Mouse (Mus musculus) intestine, embryonic 14.5 days (tissue): ENCODE measurements around the gene Tor4a. TPM values are rescaled to one million over a fixed set of nuclear protein-coding genes. Genes with fewer than 3 reads are reported as not detected.

Source experiments
- ATAC-seq: fragments of 200-750 bp; cut with Nextera tagmentation; replicated peaks from 2 replicates; pipeline ENCODE4 v1.8.0; 2017; ENCODE audit warnings: low read depth, moderate number of reproducible peaks, moderate TSS enrichment, moderate library complexity; ENCODE audit not compliant: low FRiP score, low TSS enrichment
- DNase-seq: peaks from one replicate; pipeline ENCODE4 v3.0.0-alpha.2; 2018; ENCODE audit warnings: low spot score
- H3K27ac ChIP-seq: fragments of 300-500 bp; sonication (generic); 2 replicates; pipeline ENCODE4 v1.5.1; 2014; ENCODE audit warnings: low read depth, mild to moderate bottlenecking, control low read depth
- H3K27me3 ChIP-seq: fragments of 300-500 bp; sonication (generic); replicated peaks from 2 replicates; pipeline ENCODE4 v1.6.1; 2014; ENCODE audit warnings: low read length, control low read depth; ENCODE audit not compliant: control insufficient read depth, insufficient read depth
- H3K36me3 ChIP-seq: fragments of 300-500 bp; sonication (generic); 2 replicates; pipeline ENCODE4 v1.6.1; 2014; ENCODE audit warnings: low read length, control low read depth; ENCODE audit not compliant: control insufficient read depth, insufficient read depth
- H3K4me1 ChIP-seq: fragments of 300-500 bp; sonication (generic); replicated peaks from 2 replicates; pipeline ENCODE4 v1.6.1; 2014; ENCODE audit warnings: low read length, control low read depth, mixed read lengths; ENCODE audit not compliant: control insufficient read depth, insufficient read depth
- H3K4me2 ChIP-seq: fragments of 300-500 bp; sonication (generic); 2 replicates; pipeline ENCODE4 v1.6.1; 2014; ENCODE audit warnings: low read length
- H3K4me3 ChIP-seq: fragments of 300-500 bp; sonication (generic); 2 replicates; pipeline ENCODE4 v1.5.1; 2014; ENCODE audit warnings: low read depth, low read length, control low read depth, mixed read lengths
- H3K9ac ChIP-seq: fragments of 300-500 bp; sonication (generic); 2 replicates; pipeline ENCODE4 v1.6.1; 2014; ENCODE audit warnings: mild to moderate bottlenecking, low read length
- H3K9me3 ChIP-seq: fragments of 300-500 bp; sonication (generic); 2 replicates; pipeline ENCODE4 v1.6.1; 2016; ENCODE audit warnings: low read length, control low read depth; ENCODE audit not compliant: control insufficient read depth
- WGBS: fragments of 180-500 bp; shearing (Covaris S2); extraction: QIAGEN DNeasy Blood & Tissue Kit; methylation state at CpG from one replicate; pipeline ENCODE4 v1.1.7; 2014; 5-methylcytosine and 5-hydroxymethylcytosine counted together
- polyA plus RNA-seq: library from polyadenylated mRNA; unstranded; fragments of >200 nt; fragmentation: Nextera tagmentation; extraction: Ambion mirVana; gene quantifications from 2 replicates; pipeline ENCODE4 v1.2.1, GENCODE M21; 2014

Tor4a gene
- polyA plus RNA-seq, 1 experiment from 2014 or later: 18.1 TPM

GRCm38 (mm10) chr2:25180478-25180903, 16.2 kb downstream of the Tor4a start, which contains the start of gene Nrarp:
TSS of gene Nrarp (plus strand) at chr2:25180758.
- ATAC-seq (peak; percentile 86), DNase-seq (peak; percentile 92)
- Histone ChIP-seq H3K9ac (peak within 1 kb of the TSS; percentile 25), H3K27ac (peak within 1 kb of the TSS; percentile 47; the same call in 1 of the 2 replicates), H3K36me3 (no peaks in the 10 kb centered on the region), H3K27me3 (peaks cover 89% of the 10 kb centered on the region), H3K4me2 (peak within 1 kb of the TSS; percentile 74), H3K4me3 (peak within 1 kb of the TSS; percentile 54), H3K4me1 (peaks cover 27% of the 10 kb centered on the region), H3K9me3 (no peaks in the 10 kb centered on the region)
- under 1% methylated on average over 35 of the region's 35 CpGs for WGBS

GRCm38 (mm10) chr2:25179566-25180217, 17.0 kb downstream of the Tor4a start:
- Histone ChIP-seq H3K9ac (no peak overlapping the region), H3K9me3 (no peaks in the 10 kb centered on the region), H3K4me2 (peak overlapping the region; percentile 74), H3K4me3 (no peak overlapping the region), H3K27me3 (peaks cover 82% of the 10 kb centered on the region), H3K36me3 (no peaks in the 10 kb centered on the region), H3K27ac (no peak overlapping the region), H3K4me1 (peaks cover 24% of the 10 kb centered on the region)
- DNase-seq: no peak
- no peak for ATAC-seq
- WGBS: 31% methylated on average over 15 of the region's 15 CpGs

- peaks cover 69% of the 10 kb centered on the region for H3K27me3 ChIP-seq
- H3K9ac ChIP-seq: no peak overlapping the region
- H3K9me3 ChIP-seq: no peaks in the 10 kb centered on the region
- WGBS: 28% methylated on average over 10 of the region's 10 CpGs
- H3K27ac ChIP-seq: no peak overlapping the region
- peaks cover 24% of the 10 kb centered on the region for H3K4me1 ChIP-seq
- H3K36me3 ChIP-seq: no peaks in the 10 kb centered on the region
- H3K4me3 ChIP-seq: no peak overlapping the region
- no peak for DNase-seq
- H3K4me2 ChIP-seq: no peak overlapping the region
- ATAC-seq: no peak
Measured at GRCm38 (mm10) chr2:25178285-25178972, 18.3 kb downstream of the Tor4a start.

GRCm38 (mm10) chr2:25177685-25178084, 19.0 kb downstream of the Tor4a start:
- peaks cover 62% of the 10 kb centered on the region for H3K27me3 ChIP-seq
- H3K36me3 ChIP-seq: no peaks in the 10 kb centered on the region
- H3K4me2 ChIP-seq: 0 out of 2 replicates have a peak overlapping the region, but pooled peaks have one; percentile 7
- ATAC-seq (no peak), DNase-seq (peak; percentile 58)
- no peak overlapping the region for H3K4me3 ChIP-seq
- peaks cover 24% of the 10 kb centered on the region for H3K4me1 ChIP-seq
- peak overlapping the region; percentile 8; the same call in 1 of the 2 replicates for H3K9ac ChIP-seq
- no peaks in the 10 kb centered on the region for H3K9me3 ChIP-seq
- WGBS: 4% methylated on average over 6 of the region's 6 CpGs
- H3K27ac ChIP-seq: 0 out of 2 replicates have a peak overlapping the region, but pooled peaks have one; percentile 40

- Histone ChIP-seq H3K4me2 (0 out of 2 replicates have a peak overlapping the region, but pooled peaks have one; percentile 7), H3K27me3 (peaks cover 56% of the 10 kb centered on the region), H3K4me1 (peaks cover 23% of the 10 kb centered on the region), H3K27ac (0 out of 2 replicates have a peak overlapping the region, but pooled peaks have one; percentile 24), H3K9me3 (no peaks in the 10 kb centered on the region), H3K36me3 (no peaks in the 10 kb centered on the region), H3K9ac (0 out of 2 replicates have a peak overlapping the region, but pooled peaks have one; percentile 2), H3K4me3 (no peak overlapping the region)
- 43% methylated on average over 4 of the region's 4 CpGs for WGBS
- ATAC-seq (no peak), DNase-seq (no peak)
Measured at GRCm38 (mm10) chr2:25177076-25177475, 19.6 kb downstream of the Tor4a start.

GRCm38 (mm10) chr2:25176573-25176972, 20.1 kb downstream of the Tor4a start:
- Histone ChIP-seq H3K9me3 (no peaks in the 10 kb centered on the region), H3K4me2 (0 out of 2 replicates have a peak overlapping the region, but pooled peaks have one; percentile 7), H3K27me3 (peaks cover 51% of the 10 kb centered on the region), H3K36me3 (no peaks in the 10 kb centered on the region), H3K9ac (no peak overlapping the region), H3K27ac (0 out of 2 replicates have a peak overlapping the region, but pooled peaks have one; percentile 24), H3K4me3 (no peak overlapping the region), H3K4me1 (peaks cover 18% of the 10 kb centered on the region)
- no peak for ATAC-seq
- 48% methylated on average over 6 of the region's 6 CpGs for WGBS
- no peak for DNase-seq

- DNase-seq (no peak), ATAC-seq (no peak)
- H3K9ac ChIP-seq: no peak overlapping the region
- peaks cover 42% of the 10 kb centered on the region for H3K27me3 ChIP-seq
- H3K4me1 ChIP-seq: peaks cover 15% of the 10 kb centered on the region
- H3K4me3 ChIP-seq: no peak overlapping the region
- H3K4me2 ChIP-seq: no peak overlapping the region
- no peak overlapping the region for H3K27ac ChIP-seq
- no peaks in the 10 kb centered on the region for H3K9me3 ChIP-seq
- 77% methylated on average over 4 of the region's 4 CpGs for WGBS
- H3K36me3 ChIP-seq: no peaks in the 10 kb centered on the region
Measured at GRCm38 (mm10) chr2:25175690-25176078, 21.0 kb downstream of the Tor4a start.

GRCm38 (mm10) chr2:25174866-25175689, 21.6 kb downstream of the Tor4a start:
- DNase-seq (no peak), ATAC-seq (no peak)
- H3K36me3 ChIP-seq: no peaks in the 10 kb centered on the region
- H3K27me3 ChIP-seq: peaks cover 36% of the 10 kb centered on the region
- 49% methylated on average over 7 of the region's 7 CpGs for WGBS
- no peak overlapping the region for H3K4me2 ChIP-seq
- no peak overlapping the region for H3K9ac ChIP-seq
- no peaks in the 10 kb centered on the region for H3K9me3 ChIP-seq
- H3K4me3 ChIP-seq: no peak overlapping the region
- H3K27ac ChIP-seq: no peak overlapping the region
- H3K4me1 ChIP-seq: peaks cover 15% of the 10 kb centered on the region
